Mouse (Mus musculus) heart, postnatal 0 days (tissue): ENCODE measurements around the gene Rab13.

Source experiments
- CTCF ChIP-seq: IDR thresholded peaks from 2 replicates; pipeline ENCODE4 v1.5.1; 2016; ENCODE audit warnings: antibody characterized with exemption, control low read depth, low read depth
- EP300 ChIP-seq: IDR thresholded peaks from 2 replicates; pipeline ENCODE4 v1.6.1; 2016; ENCODE audit warnings: antibody characterized with exemption, low read depth

GRCm38 (mm10) chr3:90222941-90223340, 9.4 kb downstream of the Rab13 start:
- TF ChIP-seq CTCF (no peak), EP300 (no peak)
